Mouse (Mus musculus) lung, adult 10 weeks (tissue): ENCODE data around the gene 4933427I04Rik. TPM values are rescaled to one million over a fixed set of nuclear protein-coding genes. Genes with fewer than 3 reads are reported as not detected.

Experiments
- polyA plus RNA-seq: library from polyadenylated mRNA; stranded (reverse); fragments of 350-450 nt; fragmentation: Illumina TruSeq; extraction: RNeasy Lipid Tissue Mini Kit (QIAGEN cat#74804); gene quantifications from one replicate; pipeline ENCODE4 v1.2.3, GENCODE M21; 2014; ENCODE audit warnings: low read depth, low replicate concordance; ENCODE audit not compliant: insufficient read depth

The 4933427I04Rik gene
- not detected for polyA plus RNA-seq

GRCm38 (mm10) chr4:123859379-123859778, at the start of gene 4933427I04Rik:
Gene 4933427I04Rik (plus strand): TSS chr4:123859679.

GRCm38 (mm10) chr4:123904333-123905125, 45.0 kb downstream of the 4933427I04Rik start, which contains the start of gene Mycbp:
Gene Mycbp (plus strand): TSS chr4:123904832.

Other genes starting within 250 kb of the 4933427I04Rik start
- 166 TPM for gene Macf1, start 175.3 kb upstream of the 4933427I04Rik start, polyA plus RNA-seq
- 218 TPM for gene Ndufs5, start 141.5 kb upstream of the 4933427I04Rik start, polyA plus RNA-seq
- gene Akirin1, start 109.3 kb upstream of the 4933427I04Rik start, polyA plus RNA-seq = 31.6 TPM
- gene Rhbdl2, start 71.8 kb upstream of the 4933427I04Rik start, polyA plus RNA-seq = 0.54 TPM
- gene Mycbp, start 45.2 kb downstream of the 4933427I04Rik start, polyA plus RNA-seq = 36.7 TPM
- gene Rragc, start 57.8 kb downstream of the 4933427I04Rik start, polyA plus RNA-seq = 40.9 TPM
- not detected for gene 4930535I16Rik, start 58.3 kb downstream of the 4933427I04Rik start, polyA plus RNA-seq